Mouse (Mus musculus) spleen, adult 12 weeks (tissue): ENCODE results near the gene Ghrh.

Experiments
- DNase-seq: peaks from one replicate; pipeline ENCODE4 v3.0.0; 2022; ENCODE audit warnings: low spot score

The Ghrh gene

GRCm38 (mm10) chr2:157308273-157308917, 38.9 kb downstream of the Ghrh start:
- no peak for DNase-seq

- DNase-seq, result no peak
These were observed 39.5 kb downstream of the Ghrh start for GRCm38 (mm10) chr2:157307715-157308265.

DNA sequence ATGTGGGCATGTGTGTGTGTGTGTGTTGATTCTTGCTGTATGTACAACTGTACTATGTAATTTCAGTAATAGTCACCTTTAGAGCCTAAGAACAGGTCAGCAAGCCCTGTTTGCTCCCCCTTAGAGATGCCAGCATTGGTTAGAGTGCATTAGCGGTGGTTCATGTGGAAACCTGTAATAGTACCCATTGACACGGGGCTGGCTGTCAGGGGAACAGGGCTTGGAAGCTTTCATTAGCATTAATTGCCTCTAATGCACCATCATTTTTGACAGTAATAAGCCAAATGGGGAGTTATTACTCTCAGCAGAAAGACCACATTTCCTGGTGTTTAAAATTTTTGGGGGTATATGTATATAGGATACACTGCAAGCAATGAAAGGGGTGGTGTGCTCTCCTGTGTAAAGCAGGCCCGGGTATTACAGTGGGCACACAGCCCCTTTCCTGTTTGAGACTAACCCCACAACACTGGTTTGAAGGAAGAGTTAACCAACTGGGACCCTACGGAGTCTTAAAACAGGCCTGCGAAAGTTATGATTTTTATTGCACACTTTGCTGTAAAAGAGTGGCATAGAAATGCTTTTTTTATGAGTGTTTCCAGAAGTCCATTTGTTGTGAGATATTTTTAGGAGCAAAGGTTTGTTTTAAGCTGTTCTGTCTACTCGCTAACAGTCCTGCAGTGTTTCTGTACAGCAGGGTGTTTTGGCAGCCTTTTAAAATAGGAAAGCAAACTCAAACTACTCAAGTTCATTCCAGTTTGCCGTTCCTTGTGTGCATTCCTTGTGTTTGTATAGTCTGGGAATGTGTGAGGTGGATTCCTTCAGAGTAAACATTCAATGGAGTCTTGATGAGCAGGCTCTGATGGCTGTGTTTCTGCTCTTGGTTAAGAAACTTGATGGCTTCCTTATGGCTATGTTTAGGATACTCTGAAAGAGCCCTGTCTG, 40.9 kb downstream of the Ghrh start:
- no peak for DNase-seq

DNA sequence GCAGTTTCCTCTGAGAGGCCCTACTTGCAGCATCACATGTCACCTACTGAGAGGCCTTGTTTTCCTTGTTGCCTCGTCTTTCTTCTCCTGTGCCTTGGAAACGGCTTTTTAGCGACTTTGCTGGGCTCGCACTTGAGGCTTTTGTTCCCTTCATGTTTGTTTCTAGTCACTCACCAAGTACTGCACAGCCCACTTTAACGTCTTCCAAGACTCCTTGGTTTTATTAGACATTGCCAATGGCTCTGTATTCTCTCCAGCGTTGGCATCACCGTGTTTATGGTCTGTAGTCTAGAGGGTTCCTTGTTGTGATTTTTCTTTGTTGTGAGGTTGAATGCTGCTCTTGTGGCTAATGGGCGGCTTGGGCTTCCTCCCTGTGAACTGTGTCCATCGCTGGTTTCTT, 44.2 kb downstream of the Ghrh start:
- no peak for DNase-seq

GRCm38 (mm10) chr2:157300051-157300450, 47.3 kb downstream of the Ghrh start:
- no peak for DNase-seq

- no peak for DNase-seq
These were observed 51.1 kb downstream of the Ghrh start for GRCm38 (mm10) chr2:157296105-157296689.

DNA sequence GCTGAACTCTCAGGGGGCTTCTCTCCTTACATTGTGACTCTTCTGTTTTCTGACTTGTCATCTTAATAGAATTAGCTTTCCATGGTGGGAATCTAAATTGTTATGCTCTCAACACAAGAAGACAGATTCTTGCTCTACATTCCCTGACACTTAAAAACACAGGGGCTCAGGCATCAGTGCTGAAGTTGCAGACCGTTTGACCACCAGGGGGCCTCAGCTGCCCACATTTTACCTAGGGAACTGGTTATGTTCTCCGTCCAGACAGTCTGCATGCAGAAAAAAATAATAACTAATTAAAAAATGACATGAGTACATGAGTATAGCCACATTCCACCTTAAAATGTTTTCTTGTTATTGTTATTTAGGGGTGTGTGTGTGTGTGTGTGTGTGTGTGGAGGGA, 55.2 kb downstream of the Ghrh start:
- peak; percentile 32 for DNase-seq

DNA sequence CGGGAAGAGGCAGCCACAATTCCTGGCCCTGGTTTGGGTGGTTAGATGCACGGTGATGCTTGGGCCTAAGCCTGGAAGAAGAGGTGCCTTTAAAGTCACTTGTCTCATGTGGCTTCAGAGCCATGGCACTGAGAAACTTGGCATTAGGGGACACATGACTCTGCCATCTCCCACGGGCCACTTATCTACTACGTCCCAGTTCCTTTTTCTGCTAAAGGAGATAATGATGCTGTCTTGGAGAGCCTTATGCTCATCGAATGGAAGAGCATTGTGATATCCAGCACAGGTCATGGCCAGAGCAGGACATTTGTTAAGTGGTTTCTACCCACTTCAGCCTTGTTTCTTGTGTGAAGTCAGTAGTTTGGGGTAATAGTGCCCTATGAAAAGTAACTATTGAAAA, 58.3 kb downstream of the Ghrh start:
- no peak for DNase-seq

GRCm38 (mm10) chr2:157287542-157287941, 59.8 kb downstream of the Ghrh start:
- DNase-seq, result no peak

DNA sequence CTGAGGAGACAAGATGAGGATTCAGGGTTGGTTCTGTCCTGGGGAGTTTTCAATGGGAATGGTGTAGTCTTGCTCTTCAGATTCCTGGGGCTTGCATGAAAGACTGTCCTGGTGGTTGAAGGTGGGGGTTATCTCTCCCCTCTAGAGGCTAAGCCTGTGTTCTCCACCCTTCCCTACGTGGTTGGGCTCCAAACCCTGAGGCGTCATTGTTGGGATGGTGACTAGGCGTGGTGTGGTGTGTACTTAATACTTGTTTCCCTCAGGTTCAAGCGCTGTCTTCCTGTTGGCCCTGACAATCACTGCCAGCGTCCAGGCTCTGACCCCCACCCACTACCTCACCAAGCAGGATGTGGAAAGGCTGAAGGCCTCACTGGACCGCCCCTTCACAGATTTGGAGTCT, 64.0 kb downstream of the Ghrh start:
- DNase-seq, result no peak
